Mouse (Mus musculus): ENCODE data around the gene Smn1. TPM values are rescaled to one million over a fixed set of nuclear protein-coding genes. Genes with fewer than 3 reads are reported as not detected.

Gene Smn1
- 85.9 and 90.0 TPM in 2 replicates for polyA plus RNA-seq (2012)

DNA sequence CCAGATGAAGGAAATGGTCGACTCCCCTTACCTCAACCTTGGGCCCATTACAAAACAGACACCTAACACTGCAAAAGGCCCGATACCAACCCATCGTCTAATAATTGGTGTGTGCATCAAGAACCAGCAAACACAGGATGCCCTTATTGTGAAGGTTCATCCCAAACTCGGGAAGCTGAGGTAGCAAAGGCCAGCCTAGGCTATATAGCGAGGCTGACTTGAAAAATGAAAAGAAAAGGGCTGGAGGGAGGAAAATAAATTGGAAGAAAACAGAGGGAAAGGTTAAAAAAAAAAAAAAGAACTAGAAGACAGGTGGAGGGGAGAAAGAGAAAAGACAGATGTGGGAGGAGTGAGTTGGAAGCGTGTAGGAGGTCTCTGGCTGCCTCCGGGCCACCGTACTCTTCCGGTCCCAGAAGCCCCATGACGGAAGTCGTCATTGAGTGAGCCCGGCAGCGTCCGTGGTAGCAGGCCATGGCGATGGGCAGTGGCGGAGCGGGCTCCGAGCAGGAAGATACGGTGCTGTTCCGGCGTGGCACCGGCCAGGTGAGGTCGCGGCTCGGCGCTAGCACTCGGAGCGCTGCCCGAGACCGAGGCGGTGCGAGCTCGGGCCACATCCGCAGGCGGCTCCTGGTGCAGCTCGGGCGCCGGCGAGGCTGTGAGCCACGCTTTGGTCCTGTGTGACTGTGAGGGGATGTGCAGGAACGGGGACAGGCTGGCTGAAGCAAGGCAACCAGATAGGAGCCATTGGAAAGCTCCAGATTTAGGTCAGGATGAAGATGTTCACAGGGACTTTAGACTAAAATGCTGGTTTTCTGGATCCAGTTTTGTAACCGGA is at the start of gene Smn1:
Gene Smn1 (plus strand): TSS at position 430 of the 835 bp plus-strand sequence.

DNA sequence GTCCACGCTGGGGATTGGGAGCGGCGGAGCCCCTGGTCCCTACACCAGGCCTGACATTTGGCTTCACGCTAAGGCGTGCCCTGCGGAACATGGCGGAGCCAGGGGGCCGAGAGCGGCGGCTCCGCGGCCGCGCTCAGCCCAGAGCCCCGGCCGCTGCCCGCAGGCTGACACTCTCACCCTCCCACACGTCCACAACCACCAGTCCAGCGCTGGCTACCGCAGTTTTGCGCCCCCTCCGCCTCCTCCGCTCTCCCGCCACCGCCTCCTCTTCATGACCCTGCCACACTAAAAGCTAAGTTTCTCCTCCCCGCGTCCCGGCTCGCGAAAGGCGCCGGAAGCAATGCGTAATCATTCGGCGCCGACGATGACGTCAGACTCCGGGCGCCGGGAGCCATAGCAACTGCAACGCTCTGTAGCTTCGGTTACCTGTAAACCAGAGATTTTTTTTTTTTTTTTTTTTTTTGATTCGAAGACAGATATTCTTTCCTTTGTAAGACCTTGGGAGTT is 20.9 kb upstream of the Smn1 start, which contains the start of gene Bdp1:
Gene Bdp1 (minus strand): TSS at position 323 of the 507 bp plus-strand sequence.

DNA sequence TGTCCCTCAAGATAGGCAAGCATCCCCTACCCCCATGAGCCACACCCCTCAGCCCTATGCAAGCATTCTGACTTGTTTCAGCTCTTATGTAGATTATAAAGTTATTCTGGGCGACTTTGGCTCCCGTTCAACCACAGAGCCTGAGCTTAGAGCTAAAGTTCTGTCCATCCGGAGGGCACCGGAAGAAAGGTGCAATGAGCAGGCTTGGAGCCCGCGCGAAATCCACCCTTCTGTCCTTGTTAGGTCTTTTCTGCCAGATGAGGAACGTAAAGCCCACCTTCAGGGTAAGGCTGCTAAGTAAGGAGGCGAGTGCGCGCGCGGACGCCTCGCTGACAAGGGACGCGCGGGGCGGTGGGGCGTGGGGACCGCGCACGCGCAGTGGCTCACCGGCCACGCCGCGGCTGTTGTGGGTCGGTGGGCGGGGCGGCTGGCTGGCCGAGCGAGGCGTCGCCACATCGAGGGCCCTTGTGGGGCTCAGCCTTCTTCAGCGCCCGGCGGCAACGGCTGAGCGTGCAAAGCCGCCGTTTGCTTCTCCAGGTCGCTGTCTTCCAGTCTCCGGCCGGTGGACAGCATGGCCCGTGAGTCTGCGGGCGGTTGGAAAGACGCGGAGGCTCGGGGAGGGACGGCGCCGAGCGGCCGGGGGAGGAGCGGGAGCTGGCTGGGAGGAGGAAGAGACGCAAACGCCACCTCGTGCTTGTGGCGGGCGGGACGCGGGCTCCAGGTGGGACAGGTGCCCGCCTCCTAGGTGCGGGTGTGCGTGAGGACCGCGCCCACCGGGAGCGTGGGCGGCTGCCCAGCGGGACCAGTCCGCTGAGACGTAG is 16.8 kb upstream of the Smn1 start, which contains the start of gene Serf1:
Gene Serf1 (plus strand): TSS at position 361 of the 821 bp plus-strand sequence.

Other genes with a start within 250 kb of the Smn1 start
- not detected in 2 replicates for gene Cartpt, start 223.8 kb upstream of the Smn1 start, polyA plus RNA-seq (2012)
- 8.4 and 12.5 TPM in 2 replicates for gene Mccc2, start 109.2 kb upstream of the Smn1 start, polyA plus RNA-seq (2012)
- gene Bdp1, start 20.8 kb upstream of the Smn1 start, polyA plus RNA-seq (2012), result 4.1 and 5.0 TPM in 2 replicates
- gene Serf1, start 16.8 kb upstream of the Smn1 start, polyA plus RNA-seq (2012), result 70.9 and 94.1 TPM in 2 replicates
- gene Naip2, start 77.2 kb downstream of the Smn1 start, polyA plus RNA-seq (2012), result 0.87 and 1.7 TPM in 2 replicates
- gene Naip5, start 121.5 kb downstream of the Smn1 start, polyA plus RNA-seq (2012), result 0.79 and 0.87 TPM in 2 replicates
- gene Naip6, start 192.8 kb downstream of the Smn1 start, polyA plus RNA-seq (2012), result 0.80 and 0.85 TPM in 2 replicates